Mouse (Mus musculus): ENCODE measurements around the gene Zfpm1. TPM values are rescaled to one million over a fixed set of nuclear protein-coding genes. Genes with fewer than 3 reads are reported as not detected.

Gene Zfpm1
- polyA plus RNA-seq, 1 experiment from 2014 or later, result 1.5 TPM

DNA sequence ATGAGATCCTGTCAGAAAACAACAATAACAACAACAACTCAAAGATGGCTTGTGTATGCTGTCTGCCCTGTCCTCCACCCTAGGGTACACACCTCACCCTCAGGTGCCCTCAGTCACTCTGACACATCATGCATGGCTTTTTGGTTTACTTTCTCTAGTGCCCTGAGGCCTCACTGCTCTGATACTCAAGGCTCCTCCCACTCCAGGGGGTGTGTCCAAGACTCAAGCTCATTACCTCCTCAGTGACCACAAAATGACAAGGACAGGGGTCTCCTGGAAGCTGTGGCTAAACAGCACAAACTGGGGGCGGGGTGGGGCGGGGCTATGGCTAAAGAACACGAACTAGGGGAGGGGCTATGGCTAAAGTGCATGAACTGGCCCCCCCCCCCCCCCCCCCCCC lies 22.1 kb downstream of the Zfpm1 start:
- Histone ChIP-seq H3K9me3 (no peaks in the 10 kb centered on the region), H3K4me3 (no peak overlapping the region), H3K27me3 (replicated peaks; ENCODE audit: low read depth, poor library complexity, severe bottlenecking) (no peaks in the 10 kb centered on the region; the same call in 1 of the 2 replicates), H3K4me1 (peaks cover 45% of the 10 kb centered on the region), H3K36me3 (replicated peaks) (peaks cover 18% of the 10 kb centered on the region), H3K27ac (replicated peaks) (no peak overlapping the region)
- DNase-seq (ENCODE audit: low spot score), result no peak
- 18% methylated on average over 3 of the region's 3 CpGs for WGBS

DNA sequence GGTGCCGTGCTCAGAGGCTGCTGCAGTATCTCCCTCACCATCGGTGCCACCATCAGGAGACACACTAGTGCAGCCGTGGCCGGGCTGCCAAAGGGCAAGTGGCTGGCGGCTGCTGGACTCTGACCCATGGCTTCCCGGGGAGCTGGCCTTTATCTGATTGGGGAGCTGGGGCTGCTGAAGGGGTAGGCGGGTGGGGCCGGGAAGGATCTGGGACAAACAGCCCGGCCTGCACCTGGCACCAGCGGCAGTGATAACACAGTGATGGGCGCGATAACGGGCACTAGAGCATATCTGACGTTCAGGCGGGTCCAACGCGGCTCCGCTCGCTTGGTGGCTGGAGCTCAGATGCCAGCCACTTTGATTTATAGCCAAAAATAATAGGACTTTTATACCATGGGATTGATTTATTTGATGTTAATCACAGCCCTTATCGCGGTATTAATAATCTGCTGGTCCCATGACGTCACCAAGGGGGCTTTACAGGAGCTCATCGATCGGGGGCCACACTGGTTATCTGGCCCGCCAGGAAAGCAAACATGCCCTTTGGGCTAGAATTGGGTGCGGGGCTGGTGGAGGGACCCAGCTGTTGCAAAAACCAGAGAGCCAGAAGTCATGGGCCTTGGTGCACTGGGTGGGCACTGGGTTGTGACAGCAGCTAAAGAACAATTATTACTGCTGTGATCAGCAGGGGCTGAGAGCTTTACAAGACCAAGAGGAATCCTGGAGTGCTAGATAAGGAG lies 24.9 kb downstream of the Zfpm1 start:
- Histone ChIP-seq H3K27me3 (replicated peaks; ENCODE audit: low read depth, poor library complexity, severe bottlenecking) (no peaks in the 10 kb centered on the region; the same call in 1 of the 2 replicates), H3K36me3 (replicated peaks) (peaks cover 20% of the 10 kb centered on the region), H3K4me3 (no peak overlapping the region), H3K9me3 (no peaks in the 10 kb centered on the region), H3K4me1 (peaks cover 40% of the 10 kb centered on the region), H3K27ac (replicated peaks) (no peak overlapping the region)
- 86% methylated on average over 26 of the region's 26 CpGs for WGBS
- no peak for DNase-seq (ENCODE audit: low spot score)

DNA sequence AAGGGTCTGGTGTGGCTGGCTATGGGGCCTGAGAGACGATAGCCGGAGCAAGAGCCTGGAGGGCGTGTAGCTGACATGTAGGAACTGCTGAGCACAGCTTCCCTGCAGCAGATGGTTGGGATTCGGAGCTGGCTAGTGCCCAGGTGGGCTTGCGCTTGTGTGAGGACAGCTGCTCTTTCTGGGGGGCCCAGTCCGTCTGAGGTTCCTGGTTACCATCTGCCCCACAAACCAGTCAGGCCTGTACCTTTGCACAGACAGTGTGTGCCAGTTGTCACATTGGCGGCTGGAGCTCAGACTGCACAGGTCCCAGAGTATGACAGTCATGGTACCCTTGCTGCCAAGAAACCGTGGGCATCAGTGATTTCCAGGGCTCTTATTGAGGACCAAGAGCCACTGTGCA lies 25.9 kb downstream of the Zfpm1 start:
- Histone ChIP-seq H3K9me3 (no peaks in the 10 kb centered on the region), H3K4me3 (no peak overlapping the region), H3K27ac (replicated peaks) (peak overlapping the region; percentile 25; the same call in 1 of the 2 replicates), H3K36me3 (replicated peaks) (peaks cover 20% of the 10 kb centered on the region), H3K4me1 (peaks cover 37% of the 10 kb centered on the region), H3K27me3 (replicated peaks; ENCODE audit: low read depth, poor library complexity, severe bottlenecking) (no peaks in the 10 kb centered on the region; the same call in 1 of the 2 replicates)
- no peak for DNase-seq (ENCODE audit: low spot score)
- 83% methylated on average over 8 of the region's 8 CpGs for WGBS

DNA sequence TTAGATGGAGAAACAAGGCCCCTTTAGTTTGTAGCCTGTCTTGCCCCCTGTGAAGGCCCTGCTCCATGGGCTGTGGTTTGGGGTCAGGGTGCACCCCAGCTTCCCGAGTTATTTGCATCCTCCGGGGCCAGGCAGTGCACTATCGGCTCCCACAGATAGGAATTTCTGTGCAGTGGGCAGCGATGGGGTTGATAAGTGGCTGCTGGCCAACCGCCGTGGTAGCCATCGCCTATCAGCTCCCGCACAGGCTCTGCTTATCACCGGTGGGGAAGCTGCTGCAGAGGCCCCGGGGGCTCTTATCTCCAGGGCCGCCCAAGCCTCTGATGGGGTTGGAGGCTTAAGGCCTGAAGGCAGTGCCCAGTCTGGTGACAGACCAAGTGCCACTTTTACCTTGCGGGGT lies 27.3 kb downstream of the Zfpm1 start:
- 86% methylated on average over 12 of the region's 12 CpGs for WGBS
- Histone ChIP-seq H3K36me3 (replicated peaks) (peaks cover 21% of the 10 kb centered on the region), H3K4me3 (no peak overlapping the region), H3K4me1 (peaks cover 41% of the 10 kb centered on the region), H3K27ac (replicated peaks) (peak overlapping the region; percentile 63; the same call in 1 of the 2 replicates), H3K27me3 (replicated peaks; ENCODE audit: low read depth, poor library complexity, severe bottlenecking) (no peaks in the 10 kb centered on the region), H3K9me3 (no peaks in the 10 kb centered on the region)
- DNase-seq (ENCODE audit: low spot score), result no peak

DNA sequence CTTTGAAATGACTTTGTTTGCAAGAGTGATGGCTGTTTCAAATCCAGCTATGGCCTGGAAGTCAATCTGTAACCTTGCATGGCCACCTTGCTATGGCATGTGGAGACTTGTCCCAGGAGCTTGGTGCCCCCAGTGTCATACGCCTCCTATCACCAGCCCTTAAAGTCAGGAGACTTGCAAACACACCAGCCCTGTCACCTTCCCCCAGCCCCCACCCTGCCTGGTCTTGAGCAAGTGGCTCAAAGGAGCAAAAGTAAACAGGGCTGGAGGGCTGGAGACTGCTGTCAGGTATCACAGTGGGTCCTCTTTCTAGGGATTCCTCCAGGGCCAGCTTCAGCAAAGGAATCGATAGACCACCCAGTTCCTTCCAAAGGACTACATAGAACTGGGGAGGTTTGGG lies 29.2 kb downstream of the Zfpm1 start:
- peaks cover 29% of the 10 kb centered on the region for H3K36me3 ChIP-seq (replicated peaks)
- no peak for DNase-seq (ENCODE audit: low spot score)
- peaks cover 49% of the 10 kb centered on the region for H3K4me1 ChIP-seq
- H3K9me3 ChIP-seq, result no peaks in the 10 kb centered on the region
- H3K27me3 ChIP-seq (replicated peaks; ENCODE audit: low read depth, poor library complexity, severe bottlenecking), result no peaks in the 10 kb centered on the region
- 84% methylated on average over 2 of the region's 2 CpGs for WGBS
- no peak overlapping the region for H3K4me3 ChIP-seq
- 0 out of 2 replicates have a peak overlapping the region, but pooled peaks have one; percentile 27 for H3K27ac ChIP-seq (replicated peaks)

DNA sequence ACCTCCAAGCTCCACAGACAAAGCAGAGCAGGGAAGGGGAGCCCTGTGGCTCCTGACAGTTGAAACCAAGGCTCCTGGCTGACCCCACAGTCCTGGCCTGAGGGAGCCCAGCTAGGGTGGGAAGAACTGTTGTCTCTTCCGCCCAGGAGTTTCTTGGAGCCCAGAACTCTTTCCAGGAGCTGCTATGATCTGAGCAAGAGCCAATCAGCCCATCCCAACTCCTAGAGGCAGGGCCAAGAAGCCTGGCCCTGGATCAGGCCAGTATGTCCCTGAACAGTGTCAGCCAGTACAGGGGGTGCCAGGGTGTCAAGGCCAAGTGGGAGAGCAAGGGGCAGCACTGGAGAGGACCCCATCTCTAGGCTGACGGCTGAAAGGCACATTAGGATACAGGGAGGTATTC lies 30.6 kb downstream of the Zfpm1 start:
- WGBS, result 76% methylated on average over 2 of the region's 2 CpGs
- peak overlapping the region; percentile 62; the same call in 1 of the 2 replicates for H3K27ac ChIP-seq (replicated peaks)

DNA sequence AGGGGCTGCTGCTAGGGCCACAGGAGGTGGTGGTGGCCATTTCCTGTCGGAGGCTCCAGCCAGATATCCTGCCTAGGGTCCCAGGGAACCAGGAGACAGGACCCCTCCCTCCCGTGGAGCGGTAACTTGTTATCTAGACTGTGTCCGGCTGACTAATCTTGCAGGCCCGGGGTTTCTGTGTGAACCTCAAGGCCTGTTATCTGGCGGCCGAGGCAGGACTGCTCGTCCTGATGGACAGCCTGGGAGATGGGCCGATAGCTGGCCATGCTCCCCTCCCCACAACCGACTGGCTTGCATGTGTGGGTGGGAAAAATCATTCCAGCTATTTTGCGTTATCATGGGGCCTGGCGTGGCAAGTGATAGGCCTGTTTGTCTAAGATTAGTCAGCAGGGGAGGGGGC lies 31.4 kb downstream of the Zfpm1 start:
- Histone ChIP-seq H3K4me3 (no peak overlapping the region), H3K36me3 (replicated peaks) (peaks cover 19% of the 10 kb centered on the region), H3K4me1 (peaks cover 71% of the 10 kb centered on the region), H3K9me3 (no peaks in the 10 kb centered on the region), H3K27ac (replicated peaks) (no peak overlapping the region), H3K27me3 (replicated peaks; ENCODE audit: low read depth, poor library complexity, severe bottlenecking) (peaks cover 3% of the 10 kb centered on the region)
- no peak for DNase-seq (ENCODE audit: low spot score)
- 66% methylated on average over 12 of the region's 12 CpGs for WGBS

More for the DNA sequence above, 30.6 kb downstream of the Zfpm1 start:
- peaks cover 27% of the 10 kb centered on the region for H3K36me3 ChIP-seq (replicated peaks)
- no peaks in the 10 kb centered on the region for H3K9me3 ChIP-seq
- no peaks in the 10 kb centered on the region; the same call in 1 of the 2 replicates for H3K27me3 ChIP-seq (replicated peaks; ENCODE audit: low read depth, poor library complexity, severe bottlenecking)
- peaks cover 64% of the 10 kb centered on the region for H3K4me1 ChIP-seq
- H3K4me3 ChIP-seq, result no peak overlapping the region
- no peak for DNase-seq (ENCODE audit: low spot score)

DNA sequence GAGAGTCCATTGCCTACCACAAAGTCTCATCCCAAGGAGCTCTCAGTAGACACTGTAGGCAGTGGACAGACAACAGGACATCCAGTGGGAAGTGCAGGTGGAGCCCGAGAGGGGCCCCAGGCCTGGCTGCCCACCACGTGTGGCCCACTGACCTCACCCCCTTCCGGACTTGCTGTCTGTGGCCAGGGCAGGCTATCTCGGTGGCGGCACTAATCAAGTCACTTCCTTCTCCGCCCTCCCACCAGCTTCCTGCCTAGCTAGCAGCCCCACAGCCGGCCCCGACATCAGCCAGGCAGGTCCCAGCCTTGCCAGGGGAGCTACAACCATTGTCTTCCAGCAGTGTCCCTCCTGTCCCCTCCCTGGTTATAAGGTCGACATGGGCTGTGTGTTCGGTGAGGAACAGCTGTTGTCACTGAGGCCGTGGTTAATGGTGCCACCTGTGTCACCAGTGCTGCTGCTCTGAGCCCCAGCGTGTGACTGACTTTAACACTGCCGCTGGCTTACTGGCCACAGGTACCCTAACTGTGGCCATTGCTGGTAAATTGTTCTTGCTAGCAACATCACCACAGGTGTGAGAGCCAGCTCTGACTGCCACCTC lies 33.1 kb downstream of the Zfpm1 start:
- peaks cover 88% of the 10 kb centered on the region for H3K4me1 ChIP-seq
- DNase-seq (ENCODE audit: low spot score), result no peak
- peaks cover 13% of the 10 kb centered on the region for H3K27me3 ChIP-seq (replicated peaks; ENCODE audit: low read depth, poor library complexity, severe bottlenecking)
- H3K36me3 ChIP-seq (replicated peaks), result peaks cover 11% of the 10 kb centered on the region; the same call in 1 of the 2 replicates
- H3K4me3 ChIP-seq, result no peak overlapping the region; the same call in 1 of the 2 replicates
- H3K27ac ChIP-seq (replicated peaks), result peak overlapping the region; percentile 60
- WGBS, result 55% methylated on average over 13 of the region's 13 CpGs
- H3K9me3 ChIP-seq, result no peaks in the 10 kb centered on the region

DNA sequence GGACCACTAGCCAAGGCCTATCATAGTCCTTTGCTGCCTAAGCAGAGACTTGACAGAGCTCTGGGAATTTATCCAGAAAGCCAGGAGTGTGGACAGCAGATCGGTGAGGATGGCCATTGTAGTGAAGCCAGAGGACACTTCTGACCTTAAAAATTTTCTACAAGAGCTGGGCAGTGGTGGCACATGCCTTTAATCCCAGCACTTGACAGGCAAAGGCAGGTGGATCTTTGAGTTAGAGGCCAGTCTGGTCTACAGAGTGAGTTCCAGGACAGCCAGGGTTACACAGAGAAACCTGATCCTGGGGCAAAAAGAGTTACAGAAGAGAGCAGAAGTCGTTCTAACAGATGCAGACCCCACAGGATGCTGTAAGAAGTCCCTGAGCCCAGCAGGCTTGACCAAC lies 34.5 kb downstream of the Zfpm1 start:
- Histone ChIP-seq H3K27me3 (replicated peaks; ENCODE audit: low read depth, poor library complexity, severe bottlenecking) (peaks cover 19% of the 10 kb centered on the region), H3K4me1 (peaks cover 90% of the 10 kb centered on the region)

DNA sequence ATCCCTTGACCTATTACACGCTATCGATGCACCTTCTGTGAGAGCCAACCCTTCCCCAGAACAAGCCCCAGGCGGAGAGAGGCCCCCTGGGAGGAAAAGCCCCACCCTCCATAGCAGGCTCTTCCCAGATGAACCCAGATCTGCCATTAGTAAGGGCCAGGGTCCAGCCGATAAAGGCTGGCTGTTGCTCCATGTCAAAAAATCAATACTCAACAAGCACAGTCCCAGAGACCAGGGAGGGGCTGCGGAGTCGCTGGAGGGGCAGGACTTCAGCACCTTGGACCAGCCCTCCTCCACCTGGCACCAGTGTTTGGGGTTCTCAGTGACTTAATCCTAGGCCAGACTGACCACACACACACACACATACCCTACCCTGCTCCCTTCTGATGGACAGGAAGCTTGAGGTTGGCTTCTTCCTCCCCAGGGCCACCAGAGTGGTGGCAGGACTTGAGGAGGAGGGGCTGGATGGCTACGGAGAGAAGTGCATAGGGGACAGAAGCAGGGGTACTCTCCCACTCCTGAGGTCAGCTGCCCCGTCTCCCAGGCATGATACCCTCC lies 36.1 kb downstream of the Zfpm1 start:
- 41% methylated on average over 8 of the region's 8 CpGs for WGBS
- H3K4me1 ChIP-seq, result peaks cover 89% of the 10 kb centered on the region
- DNase-seq (ENCODE audit: low spot score), result no peak
- H3K27ac ChIP-seq (replicated peaks), result peak overlapping the region; percentile 26; the same call in 1 of the 2 replicates
- peaks cover 27% of the 10 kb centered on the region for H3K27me3 ChIP-seq (replicated peaks; ENCODE audit: low read depth, poor library complexity, severe bottlenecking)
- H3K9me3 ChIP-seq, result no peaks in the 10 kb centered on the region
- H3K4me3 ChIP-seq, result no peak overlapping the region
- H3K36me3 ChIP-seq (replicated peaks), result peaks cover 9% of the 10 kb centered on the region; the same call in 1 of the 2 replicates

More for the DNA sequence above, 34.5 kb downstream of the Zfpm1 start:
- H3K27ac ChIP-seq (replicated peaks), result no peak overlapping the region
- peaks cover 9% of the 10 kb centered on the region; the same call in 1 of the 2 replicates for H3K36me3 ChIP-seq (replicated peaks)
- H3K4me3 ChIP-seq, result no peak overlapping the region
- WGBS, result 46% methylated on average over 2 of the region's 2 CpGs
- DNase-seq (ENCODE audit: low spot score), result no peak
- no peaks in the 10 kb centered on the region for H3K9me3 ChIP-seq

DNA sequence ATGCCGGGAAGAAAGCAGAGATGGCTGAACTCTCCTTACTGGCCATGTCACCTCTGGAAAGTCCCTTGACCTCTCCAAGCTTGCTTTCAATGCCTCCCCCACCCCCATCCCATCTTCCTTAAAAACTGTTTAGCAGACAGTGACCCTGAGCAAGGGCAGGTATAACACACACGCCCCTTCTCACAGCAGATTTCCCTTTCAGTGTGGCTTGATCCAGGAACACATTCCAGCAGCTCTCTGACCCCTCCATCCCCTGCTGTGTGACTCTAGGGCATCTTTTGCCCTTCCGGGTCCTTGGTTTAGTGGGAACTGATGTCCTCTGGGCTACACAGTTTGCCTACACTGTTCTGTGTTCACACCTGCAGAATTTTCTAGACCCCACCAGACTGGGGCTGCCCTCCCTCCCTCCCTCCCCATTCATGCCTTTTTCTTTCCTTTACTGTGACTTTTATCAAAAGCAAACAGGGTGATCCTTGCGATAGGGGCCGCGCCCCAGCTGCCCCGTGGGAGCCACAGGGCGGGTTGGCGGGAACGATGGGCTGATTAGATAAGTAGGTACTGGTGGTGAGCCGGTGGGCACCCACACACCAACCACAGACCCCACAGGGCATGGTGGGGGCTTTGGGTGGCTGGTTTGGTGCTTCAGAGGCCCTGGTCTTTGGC lies 37.2 kb downstream of the Zfpm1 start:
- peaks cover 9% of the 10 kb centered on the region; the same call in 1 of the 2 replicates for H3K36me3 ChIP-seq (replicated peaks)
- DNase-seq (ENCODE audit: low spot score), result no peak
- no peaks in the 10 kb centered on the region for H3K9me3 ChIP-seq
- H3K4me3 ChIP-seq, result no peak overlapping the region
- peaks cover 86% of the 10 kb centered on the region for H3K4me1 ChIP-seq
- H3K27me3 ChIP-seq (replicated peaks; ENCODE audit: low read depth, poor library complexity, severe bottlenecking), result peaks cover 34% of the 10 kb centered on the region
- peak overlapping the region; percentile 26; the same call in 1 of the 2 replicates for H3K27ac ChIP-seq (replicated peaks)
- 68% methylated on average over 11 of the region's 11 CpGs for WGBS

DNA sequence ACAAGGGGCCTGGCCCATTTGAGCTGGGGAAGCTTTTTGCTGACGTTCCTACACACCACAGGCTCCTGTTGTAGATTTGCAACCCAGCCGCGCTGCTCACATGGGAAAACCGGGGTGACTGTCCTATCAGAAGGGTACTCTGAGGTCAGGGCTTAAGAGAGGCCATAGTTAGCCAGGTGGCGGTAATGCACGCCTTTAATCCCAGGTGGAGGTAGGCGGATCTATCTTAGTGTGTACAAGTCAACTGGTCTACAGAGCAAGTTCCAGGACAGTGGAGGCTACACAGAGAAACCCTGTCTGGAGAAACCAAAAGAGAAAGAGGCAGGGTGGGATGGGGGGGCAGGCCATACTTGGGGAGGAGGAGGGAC lies 37.8 kb downstream of the Zfpm1 start:
- H3K4me3 ChIP-seq, result no peak overlapping the region
- H3K36me3 ChIP-seq (replicated peaks), result peaks cover 4% of the 10 kb centered on the region; the same call in 1 of the 2 replicates
- no peaks in the 10 kb centered on the region for H3K9me3 ChIP-seq
- peaks cover 39% of the 10 kb centered on the region for H3K27me3 ChIP-seq (replicated peaks; ENCODE audit: low read depth, poor library complexity, severe bottlenecking)
- WGBS, result 73% methylated on average over 7 of the region's 7 CpGs
- no peak for DNase-seq (ENCODE audit: low spot score)
- H3K27ac ChIP-seq (replicated peaks), result peak overlapping the region; percentile 1; the same call in 1 of the 2 replicates
- peaks cover 86% of the 10 kb centered on the region for H3K4me1 ChIP-seq

Measured in embryonic facial prominence, embryonic 10.5 days (tissue).